Mouse (Mus musculus) hindbrain, embryonic 13.5 days (tissue): ENCODE data around the gene Cntnap2. TPM values are rescaled to one million over a fixed set of nuclear protein-coding genes. Genes with fewer than 3 reads are reported as not detected.

Experiments
- ATAC-seq: fragments of 200-750 bp; cut with Nextera tagmentation; 2 replicates; pipeline ENCODE4 v1.8.0; 2017; ENCODE audit warnings: moderate TSS enrichment; ENCODE audit not compliant: low FRiP score
- H3K27ac ChIP-seq: fragments of 300-500 bp; sonication (generic); 2 replicates; pipeline ENCODE4 v1.5.1; 2015; ENCODE audit warnings: inconsistent platforms, mild to moderate bottlenecking, moderate library complexity
- H3K27me3 ChIP-seq: fragments of 300-500 bp; sonication (generic); 2 replicates; pipeline ENCODE4 v1.6.1; 2015; ENCODE audit warnings: mild to moderate bottlenecking, inconsistent platforms
- H3K36me3 ChIP-seq: fragments of 300-500 bp; sonication (generic); 2 replicates; pipeline ENCODE4 v1.6.1; 2015; ENCODE audit warnings: mild to moderate bottlenecking, inconsistent platforms
- H3K4me1 ChIP-seq: fragments of 300-500 bp; sonication (generic); replicated peaks from 2 replicates; pipeline ENCODE4 v1.6.1; 2015; ENCODE audit warnings: inconsistent platforms
- H3K4me2 ChIP-seq: fragments of 300-500 bp; sonication (generic); 2 replicates; pipeline ENCODE4 v1.6.1; 2015; ENCODE audit warnings: inconsistent platforms, mild to moderate bottlenecking, moderate library complexity
- H3K4me3 ChIP-seq: fragments of 300-500 bp; sonication (generic); 2 replicates; pipeline ENCODE4 v1.5.1; 2015; ENCODE audit warnings: mild to moderate bottlenecking, inconsistent platforms
- H3K9ac ChIP-seq: fragments of 300-500 bp; sonication (generic); 2 replicates; pipeline ENCODE4 v1.6.1; 2015; ENCODE audit warnings: mild to moderate bottlenecking, inconsistent platforms
- H3K9me3 ChIP-seq: fragments of 300-500 bp; sonication (generic); 2 replicates; pipeline ENCODE4 v1.6.1; 2016; ENCODE audit warnings: inconsistent platforms
- WGBS: fragments of 180-500 bp; shearing (Covaris S2); methylation state at CpG from one replicate; pipeline ENCODE4 v1.1.7; 2015; 5-methylcytosine and 5-hydroxymethylcytosine counted together
- polyA plus RNA-seq: library from polyadenylated mRNA; unstranded; fragments of >200 nt; fragmentation: Nextera tagmentation; extraction: Ambion mirVana; gene quantifications from 2 replicates; pipeline ENCODE4 v1.2.1, GENCODE M21; 2015

Gene Cntnap2
- polyA plus RNA-seq, 1 experiment from 2014 or later: 53.0 TPM

- Histone ChIP-seq H3K9ac (no peak overlapping the region), H3K4me2 (no peak overlapping the region), H3K4me1 (peaks cover 5% of the 10 kb centered on the region), H3K9me3 (no peaks in the 10 kb centered on the region), H3K27me3 (no peaks in the 10 kb centered on the region), H3K36me3 (no peaks in the 10 kb centered on the region), H3K27ac (0 out of 2 replicates have a peak overlapping the region, but pooled peaks have one; percentile 1), H3K4me3 (no peak overlapping the region)
- peak; percentile 76; the same call in 1 of the 2 replicates for ATAC-seq
Observed at GRCm38 (mm10) chr6:47291973-47292372, 2232.8 kb downstream of the Cntnap2 start.

GRCm38 (mm10) chr6:47292437-47292836 lies 2233.3 kb downstream of the Cntnap2 start:
- Histone ChIP-seq H3K4me1 (peaks cover 5% of the 10 kb centered on the region), H3K9me3 (no peaks in the 10 kb centered on the region), H3K4me2 (no peak overlapping the region), H3K9ac (no peak overlapping the region), H3K4me3 (no peak overlapping the region), H3K27me3 (no peaks in the 10 kb centered on the region), H3K27ac (peak overlapping the region; percentile 76), H3K36me3 (no peaks in the 10 kb centered on the region)
- 69% methylated on average over 3 of the region's 3 CpGs for WGBS
- no peak for ATAC-seq

GRCm38 (mm10) chr6:47294433-47294832 lies 2235.3 kb downstream of the Cntnap2 start:
- no peaks in the 10 kb centered on the region for H3K9me3 ChIP-seq
- no peak overlapping the region for H3K9ac ChIP-seq
- H3K4me2 ChIP-seq: no peak overlapping the region
- no peak overlapping the region for H3K4me3 ChIP-seq
- ATAC-seq: no peak
- no peak overlapping the region for H3K27ac ChIP-seq
- peaks cover 4% of the 10 kb centered on the region; the same call in 1 of the 2 replicates for H3K36me3 ChIP-seq
- H3K27me3 ChIP-seq: no peaks in the 10 kb centered on the region
- peaks cover 5% of the 10 kb centered on the region for H3K4me1 ChIP-seq
- WGBS: 65% methylated on average over 1 of the region's 1 CpGs

GRCm38 (mm10) chr6:47304848-47305490 lies 2245.8 kb downstream of the Cntnap2 start:
- Histone ChIP-seq H3K9ac (no peak overlapping the region), H3K27ac (no peak overlapping the region), H3K4me2 (no peak overlapping the region), H3K27me3 (no peaks in the 10 kb centered on the region), H3K4me1 (peaks cover 18% of the 10 kb centered on the region), H3K36me3 (no peaks in the 10 kb centered on the region), H3K9me3 (no peaks in the 10 kb centered on the region), H3K4me3 (no peak overlapping the region)
- 69% methylated on average over 11 of the region's 11 CpGs for WGBS
- no peak for ATAC-seq

- Histone ChIP-seq H3K27me3 (no peaks in the 10 kb centered on the region), H3K27ac (peak overlapping the region; percentile 55; the same call in 1 of the 2 replicates), H3K4me1 (peaks cover 18% of the 10 kb centered on the region), H3K9ac (no peak overlapping the region), H3K9me3 (no peaks in the 10 kb centered on the region), H3K4me2 (no peak overlapping the region), H3K36me3 (no peaks in the 10 kb centered on the region), H3K4me3 (no peak overlapping the region)
- no peak for ATAC-seq
- WGBS: 57% methylated on average over 8 of the region's 8 CpGs
Observed at GRCm38 (mm10) chr6:47306065-47306798, 2247.1 kb downstream of the Cntnap2 start.

- Histone ChIP-seq H3K27me3 (no peaks in the 10 kb centered on the region), H3K9me3 (no peaks in the 10 kb centered on the region), H3K4me3 (no peak overlapping the region), H3K4me1 (peaks cover 18% of the 10 kb centered on the region), H3K27ac (peak overlapping the region; percentile 8), H3K9ac (no peak overlapping the region), H3K4me2 (0 out of 2 replicates have a peak overlapping the region, but pooled peaks have one; percentile 11), H3K36me3 (no peaks in the 10 kb centered on the region)
- WGBS: 60% methylated on average over 12 of the region's 12 CpGs
- no peak for ATAC-seq
Observed at GRCm38 (mm10) chr6:47306954-47307353, 2247.8 kb downstream of the Cntnap2 start.

- 59% methylated on average over 15 of the region's 15 CpGs for WGBS
- Histone ChIP-seq H3K4me1 (peaks cover 16% of the 10 kb centered on the region), H3K27ac (no peak overlapping the region), H3K9ac (no peak overlapping the region), H3K4me3 (0 out of 2 replicates have a peak overlapping the region, but pooled peaks have one; percentile 6), H3K27me3 (no peaks in the 10 kb centered on the region), H3K36me3 (no peaks in the 10 kb centered on the region), H3K9me3 (no peaks in the 10 kb centered on the region), H3K4me2 (peak overlapping the region; percentile 42)
- 0 out of 2 replicates have a peak, but pooled peaks have one; percentile 33 for ATAC-seq
Observed at GRCm38 (mm10) chr6:47314507-47315334, 2255.6 kb downstream of the Cntnap2 start.

GRCm38 (mm10) chr6:47315454-47315853 lies 2256.3 kb downstream of the Cntnap2 start:
- H3K4me1 ChIP-seq: peaks cover 19% of the 10 kb centered on the region
- no peaks in the 10 kb centered on the region for H3K9me3 ChIP-seq
- no peaks in the 10 kb centered on the region for H3K36me3 ChIP-seq
- ATAC-seq: no peak
- 87% methylated on average over 2 of the region's 2 CpGs for WGBS
- no peaks in the 10 kb centered on the region for H3K27me3 ChIP-seq
- no peak overlapping the region for H3K27ac ChIP-seq
- no peak overlapping the region for H3K4me2 ChIP-seq
- H3K4me3 ChIP-seq: no peak overlapping the region
- H3K9ac ChIP-seq: no peak overlapping the region

- Histone ChIP-seq H3K4me1 (peaks cover 19% of the 10 kb centered on the region), H3K27ac (no peak overlapping the region), H3K36me3 (no peaks in the 10 kb centered on the region), H3K27me3 (no peaks in the 10 kb centered on the region), H3K9me3 (no peaks in the 10 kb centered on the region), H3K9ac (no peak overlapping the region), H3K4me2 (no peak overlapping the region), H3K4me3 (no peak overlapping the region)
- no peak for ATAC-seq
Observed at GRCm38 (mm10) chr6:47317253-47317652, 2258.1 kb downstream of the Cntnap2 start.

GRCm38 (mm10) chr6:47318705-47319104 lies 2259.5 kb downstream of the Cntnap2 start:
- H3K36me3 ChIP-seq: no peaks in the 10 kb centered on the region
- no peaks in the 10 kb centered on the region for H3K9me3 ChIP-seq
- peak overlapping the region; percentile 79 for H3K27ac ChIP-seq
- 2% methylated on average over 6 of the region's 6 CpGs for WGBS
- peak overlapping the region; percentile 14; the same call in 1 of the 2 replicates for H3K9ac ChIP-seq
- H3K4me2 ChIP-seq: peak overlapping the region; percentile 38
- peak overlapping the region; percentile 5; the same call in 1 of the 2 replicates for H3K4me3 ChIP-seq
- peak; percentile 70 for ATAC-seq
- H3K4me1 ChIP-seq: peaks cover 19% of the 10 kb centered on the region
- H3K27me3 ChIP-seq: no peaks in the 10 kb centered on the region

- Histone ChIP-seq H3K9me3 (no peaks in the 10 kb centered on the region), H3K36me3 (no peaks in the 10 kb centered on the region), H3K27me3 (no peaks in the 10 kb centered on the region), H3K27ac (no peak overlapping the region; the same call in 1 of the 2 replicates), H3K9ac (no peak overlapping the region), H3K4me2 (peak overlapping the region; percentile 30), H3K4me1 (peaks cover 19% of the 10 kb centered on the region), H3K4me3 (no peak overlapping the region; the same call in 1 of the 2 replicates)
- peak; percentile 58 for ATAC-seq
- WGBS: 12% methylated on average over 5 of the region's 5 CpGs
Observed at GRCm38 (mm10) chr6:47319309-47319983, 2260.3 kb downstream of the Cntnap2 start.
